Mouse (Mus musculus): ENCODE measurements around the gene Coasy. TPM values are rescaled to one million over a fixed set of nuclear protein-coding genes. Genes with fewer than 3 reads are reported as not detected.

Coasy gene
- polyA plus RNA-seq, 1 experiment from 2014 or later = 44.1 TPM

DNA sequence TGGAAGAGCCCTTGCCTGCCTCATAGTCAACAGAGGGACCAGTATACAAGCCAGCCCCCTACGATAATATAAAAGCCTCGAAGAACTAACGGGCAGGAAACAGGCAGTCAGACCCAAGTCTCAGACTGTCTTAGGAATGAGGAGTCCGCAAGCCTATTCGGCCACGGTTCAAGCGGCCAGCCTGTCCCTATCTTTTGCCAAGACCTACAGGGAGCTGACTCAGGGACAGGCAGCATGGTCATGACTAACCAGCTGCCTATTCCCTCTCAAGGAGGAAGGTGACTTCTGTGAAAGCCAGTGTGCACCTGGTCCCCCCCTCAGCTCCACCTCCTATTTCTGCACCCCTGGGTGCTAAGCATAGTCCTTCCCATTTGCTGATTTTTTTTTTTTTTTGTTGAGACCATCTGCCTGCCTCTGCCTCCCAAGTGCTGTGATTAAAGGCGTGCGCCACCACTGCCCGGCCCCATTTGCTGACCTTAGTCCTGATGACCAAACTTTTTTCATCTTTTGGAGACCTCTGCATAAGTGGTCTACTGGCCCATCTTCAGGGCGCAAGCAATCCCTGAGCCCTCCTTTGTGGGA lies 46.7 kb downstream of the Coasy start:
- Histone ChIP-seq H3K4me3 (no peak overlapping the region), H3K27ac (no peak overlapping the region), H3K4me1 (replicated peaks) (no peaks in the 10 kb centered on the region), H3K4me2 (no peak overlapping the region), H3K9me3 (no peaks in the 10 kb centered on the region), H3K36me3 (peaks cover 32% of the 10 kb centered on the region), H3K9ac (no peak overlapping the region), H3K27me3 (no peaks in the 10 kb centered on the region)
- no peak for ATAC-seq (ENCODE audit: low FRiP score)
- WGBS = 87% methylated on average over 11 of the region's 11 CpGs

DNA sequence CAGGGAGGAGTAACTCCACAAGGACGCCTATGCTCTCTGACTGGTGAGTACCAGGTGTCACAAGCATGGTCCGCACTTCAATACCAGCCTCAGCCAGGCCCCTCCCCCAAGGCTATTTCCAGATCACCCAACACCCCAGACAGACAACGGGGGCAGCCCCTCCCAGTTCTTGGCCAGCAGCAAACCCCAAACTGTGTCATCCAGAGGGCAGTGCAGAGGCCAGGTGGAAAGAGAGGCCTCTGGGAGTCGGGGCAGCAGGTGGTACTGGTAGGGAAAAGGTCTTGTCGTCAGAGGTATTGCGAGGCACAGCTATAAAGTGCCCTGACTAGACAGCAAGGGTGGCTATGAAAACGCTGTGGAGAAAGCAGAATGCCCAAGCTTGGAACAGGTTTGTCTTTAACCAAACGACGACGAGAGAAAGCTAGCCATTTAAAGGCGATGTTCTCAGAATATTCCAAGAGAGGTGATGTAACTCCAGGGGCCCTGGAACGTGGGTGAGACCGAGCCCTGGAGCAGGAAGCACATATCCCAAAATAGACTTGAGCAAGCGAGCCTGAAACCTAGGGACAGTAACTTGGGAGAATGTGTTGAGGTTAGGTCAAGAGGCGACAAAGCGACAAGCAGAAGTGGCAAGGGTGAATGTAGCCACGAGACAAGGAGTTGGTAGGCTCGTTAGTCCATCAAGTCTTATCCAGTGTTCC lies 47.8 kb downstream of the Coasy start:
- Histone ChIP-seq H3K9ac (no peak overlapping the region), H3K4me1 (replicated peaks) (no peaks in the 10 kb centered on the region), H3K4me2 (no peak overlapping the region), H3K27ac (no peak overlapping the region), H3K9me3 (no peaks in the 10 kb centered on the region), H3K27me3 (no peaks in the 10 kb centered on the region), H3K36me3 (peaks cover 23% of the 10 kb centered on the region), H3K4me3 (no peak overlapping the region)
- 53% methylated on average over 18 of the region's 18 CpGs for WGBS
- no peak for ATAC-seq (ENCODE audit: low FRiP score)

DNA sequence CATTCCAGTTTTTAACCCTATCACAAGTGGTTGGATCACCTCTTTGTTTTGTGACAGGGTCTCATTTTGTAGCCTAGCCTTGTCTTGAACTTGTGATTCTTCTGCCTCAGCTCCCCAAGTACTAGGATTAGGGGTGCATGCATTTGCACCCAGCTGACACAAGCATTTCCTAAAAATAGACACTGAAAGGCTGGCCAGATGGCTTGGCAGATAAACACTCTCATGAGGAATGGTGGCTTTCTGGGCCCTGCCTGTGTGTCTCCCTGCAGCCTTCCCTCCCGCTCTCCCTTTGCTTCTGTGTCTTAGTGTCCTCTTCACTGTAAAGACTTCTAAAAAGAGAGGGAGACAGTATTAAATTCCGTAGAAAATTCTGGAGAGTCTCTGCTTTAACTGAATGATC lies 48.8 kb downstream of the Coasy start:
- H3K4me1 ChIP-seq (replicated peaks) = no peaks in the 10 kb centered on the region
- H3K4me3 ChIP-seq = no peak overlapping the region
- H3K4me2 ChIP-seq = no peak overlapping the region
- ATAC-seq (ENCODE audit: low FRiP score) = no peak
- no peak overlapping the region for H3K27ac ChIP-seq
- H3K36me3 ChIP-seq = peaks cover 13% of the 10 kb centered on the region
- H3K9ac ChIP-seq = no peak overlapping the region
- 90% methylated on average over 2 of the region's 2 CpGs for WGBS
- H3K27me3 ChIP-seq = no peaks in the 10 kb centered on the region
- H3K9me3 ChIP-seq = no peaks in the 10 kb centered on the region

DNA sequence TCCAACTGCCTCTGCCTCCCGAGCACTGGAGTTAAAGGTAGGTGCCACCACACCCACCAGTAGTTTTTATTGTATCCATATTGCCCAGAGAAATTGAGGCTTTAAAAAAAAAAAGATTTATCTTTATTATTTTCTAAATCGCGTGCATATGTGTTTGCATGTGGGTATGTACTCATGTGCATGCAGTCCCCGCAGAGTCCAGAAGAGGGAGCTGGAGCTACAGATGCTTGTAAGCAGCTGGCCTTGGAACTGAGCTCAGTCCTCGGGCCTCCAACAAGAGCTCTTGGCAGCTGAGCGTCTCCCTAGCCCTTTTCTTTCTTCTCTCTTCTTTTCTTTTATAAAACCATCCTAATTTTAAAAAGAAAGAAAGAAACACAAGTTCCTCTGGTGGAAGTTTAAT lies 49.3 kb downstream of the Coasy start:
- no peak overlapping the region for H3K27ac ChIP-seq
- no peaks in the 10 kb centered on the region for H3K27me3 ChIP-seq
- 85% methylated on average over 6 of the region's 6 CpGs for WGBS
- no peak overlapping the region for H3K9ac ChIP-seq
- no peak for ATAC-seq (ENCODE audit: low FRiP score)
- peaks cover 8% of the 10 kb centered on the region for H3K36me3 ChIP-seq
- no peaks in the 10 kb centered on the region for H3K9me3 ChIP-seq
- no peak overlapping the region for H3K4me3 ChIP-seq
- H3K4me2 ChIP-seq = no peak overlapping the region
- H3K4me1 ChIP-seq (replicated peaks) = no peaks in the 10 kb centered on the region

DNA sequence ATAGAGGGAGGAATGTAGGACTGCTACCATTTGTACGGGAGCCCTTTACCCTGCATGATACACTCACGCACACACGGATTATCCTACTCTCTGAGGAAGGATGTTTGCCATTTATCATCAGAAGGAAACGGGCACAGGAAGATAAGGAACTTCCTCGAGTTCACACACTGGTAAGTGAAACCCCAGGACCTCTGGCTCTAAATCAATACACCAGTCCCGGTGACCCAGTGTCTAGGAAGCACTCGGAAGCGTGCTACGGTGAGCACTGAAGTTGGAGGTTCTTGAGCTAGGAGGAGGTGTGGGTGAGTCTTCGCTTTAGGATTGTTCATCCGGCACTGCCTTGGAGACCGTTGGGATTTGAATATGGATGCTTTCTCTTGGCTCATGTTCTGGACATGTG lies 50.7 kb downstream of the Coasy start:
- Histone ChIP-seq H3K9me3 (no peaks in the 10 kb centered on the region), H3K27me3 (no peaks in the 10 kb centered on the region), H3K4me1 (replicated peaks) (no peaks in the 10 kb centered on the region), H3K4me3 (no peak overlapping the region), H3K4me2 (no peak overlapping the region), H3K36me3 (no peaks in the 10 kb centered on the region), H3K9ac (no peak overlapping the region), H3K27ac (no peak overlapping the region)
- 84% methylated on average over 12 of the region's 12 CpGs for WGBS
- ATAC-seq (ENCODE audit: low FRiP score) = no peak

DNA sequence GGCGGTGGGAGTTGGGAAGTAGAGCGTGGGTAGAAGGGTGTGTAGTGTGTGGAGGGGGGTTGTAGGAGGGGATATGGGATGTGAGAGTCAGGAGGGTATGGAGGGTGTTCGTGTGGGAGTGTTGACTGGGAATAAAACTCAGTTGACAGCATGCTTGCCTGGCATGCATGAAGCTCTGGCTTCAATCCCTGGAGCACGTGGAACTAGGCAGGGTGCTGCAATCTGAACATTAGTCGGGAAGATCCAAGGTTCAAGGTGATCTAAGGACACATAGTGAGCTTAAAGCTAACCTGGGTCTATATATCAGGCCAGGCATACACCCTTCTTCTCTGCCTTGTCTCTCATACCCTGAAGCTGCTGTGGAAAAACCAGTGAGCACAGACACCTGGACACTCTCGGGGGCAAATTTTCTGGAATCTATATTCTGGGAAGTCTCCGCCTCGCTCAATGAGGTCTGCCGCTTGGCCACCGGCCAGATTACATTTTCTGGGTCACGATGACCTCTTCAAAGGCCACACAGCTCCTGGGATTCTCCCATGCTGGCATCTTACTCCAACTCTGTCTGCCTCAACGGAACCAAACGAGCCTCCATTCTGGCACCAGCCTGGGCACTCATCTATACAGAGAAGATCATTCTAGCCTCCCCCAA lies 52.0 kb downstream of the Coasy start:
- H3K4me1 ChIP-seq (replicated peaks) = peaks cover 7% of the 10 kb centered on the region
- H3K27me3 ChIP-seq = no peaks in the 10 kb centered on the region
- ATAC-seq (ENCODE audit: low FRiP score) = no peak
- no peaks in the 10 kb centered on the region for H3K36me3 ChIP-seq
- 78% methylated on average over 13 of the region's 13 CpGs for WGBS
- H3K27ac ChIP-seq = no peak overlapping the region
- no peak overlapping the region for H3K4me3 ChIP-seq
- H3K4me2 ChIP-seq = no peak overlapping the region
- H3K9ac ChIP-seq = no peak overlapping the region
- no peaks in the 10 kb centered on the region for H3K9me3 ChIP-seq

Other genes starting within 250 kb of the Coasy start
- 14.1 and 15.7 TPM in 2 replicates for gene Stat5b, start 231.8 kb upstream of the Coasy start, polyA plus RNA-seq (2015; fragmentation: Nextera tagmentation; extraction: Ambion mirVana)
- gene Stat5a, start 223.2 kb upstream of the Coasy start, polyA plus RNA-seq (2015; fragmentation: Nextera tagmentation; extraction: Ambion mirVana) = 2.1 and 2.3 TPM in 2 replicates
- gene Stat3, start 143.0 kb upstream of the Coasy start, polyA plus RNA-seq (2015; fragmentation: Nextera tagmentation; extraction: Ambion mirVana) = 51.5 and 53.3 TPM in 2 replicates
- 42.0 and 43.9 TPM in 2 replicates for gene Cavin1, start 111.7 kb upstream of the Coasy start, polyA plus RNA-seq (2015; fragmentation: Nextera tagmentation; extraction: Ambion mirVana)
- gene Atp6v0a1, start 73.1 kb upstream of the Coasy start, polyA plus RNA-seq (2015; fragmentation: Nextera tagmentation; extraction: Ambion mirVana) = 108 and 110 TPM in 2 replicates
- gene Naglu, start 12.6 kb upstream of the Coasy start, polyA plus RNA-seq (2015; fragmentation: Nextera tagmentation; extraction: Ambion mirVana) = 10.7 and 11.3 TPM in 2 replicates
- 0.49 TPM in 1 of 2 replicates, not detected in the other for gene Hsd17b1, start 4.2 kb upstream of the Coasy start, polyA plus RNA-seq (2015; fragmentation: Nextera tagmentation; extraction: Ambion mirVana)
- gene Mlx, start 4.7 kb downstream of the Coasy start, polyA plus RNA-seq (2015; fragmentation: Nextera tagmentation; extraction: Ambion mirVana) = 88.1 and 91.0 TPM in 2 replicates
- gene Psmc3ip, start 12.9 kb downstream of the Coasy start, polyA plus RNA-seq (2015; fragmentation: Nextera tagmentation; extraction: Ambion mirVana) = 23.4 and 26.3 TPM in 2 replicates
- 25.1 and 27.7 TPM in 2 replicates for gene Retreg3, start 37.3 kb downstream of the Coasy start, polyA plus RNA-seq (2015; fragmentation: Nextera tagmentation; extraction: Ambion mirVana)
- gene Tubg1, start 37.4 kb downstream of the Coasy start, polyA plus RNA-seq (2015; fragmentation: Nextera tagmentation; extraction: Ambion mirVana) = 79.6 and 84.0 TPM in 2 replicates
- gene Tubg2, start 73.3 kb downstream of the Coasy start, polyA plus RNA-seq (2015; fragmentation: Nextera tagmentation; extraction: Ambion mirVana) = 34.6 and 38.2 TPM in 2 replicates
- 2.6 and 2.8 TPM in 2 replicates for gene Cntnap1, start 88.0 kb downstream of the Coasy start, polyA plus RNA-seq (2015; fragmentation: Nextera tagmentation; extraction: Ambion mirVana)
- 8.7 and 10.2 TPM in 2 replicates for gene Plekhh3, start 88.8 kb downstream of the Coasy start, polyA plus RNA-seq (2015; fragmentation: Nextera tagmentation; extraction: Ambion mirVana)
- 0.13 and 0.18 TPM in 2 replicates for gene Ccr10, start 92.9 kb downstream of the Coasy start, polyA plus RNA-seq (2015; fragmentation: Nextera tagmentation; extraction: Ambion mirVana)
- 20.4 and 20.7 TPM in 2 replicates for gene Ezh1, start 143.9 kb downstream of the Coasy start, polyA plus RNA-seq (2015; fragmentation: Nextera tagmentation; extraction: Ambion mirVana)
- 84.8 and 94.9 TPM in 2 replicates for gene Ramp2, start 163.5 kb downstream of the Coasy start, polyA plus RNA-seq (2015; fragmentation: Nextera tagmentation; extraction: Ambion mirVana)
- 110 and 115 TPM in 2 replicates for gene Vps25, start 171.1 kb downstream of the Coasy start, polyA plus RNA-seq (2015; fragmentation: Nextera tagmentation; extraction: Ambion mirVana)
- gene Wnk4, start 178.0 kb downstream of the Coasy start, polyA plus RNA-seq (2015; fragmentation: Nextera tagmentation; extraction: Ambion mirVana) = 7.0 and 7.7 TPM in 2 replicates
- 1.3 TPM in 2 replicates for gene Cntd1, start 196.4 kb downstream of the Coasy start, polyA plus RNA-seq (2015; fragmentation: Nextera tagmentation; extraction: Ambion mirVana)
- gene Coa3, start 196.5 kb downstream of the Coasy start, polyA plus RNA-seq (2015; fragmentation: Nextera tagmentation; extraction: Ambion mirVana) = 216 and 226 TPM in 2 replicates
- 166 and 188 TPM in 2 replicates for gene Becn1, start 219.7 kb downstream of the Coasy start, polyA plus RNA-seq (2015; fragmentation: Nextera tagmentation; extraction: Ambion mirVana)
- 118 and 122 TPM in 2 replicates for gene Psme3, start 233.6 kb downstream of the Coasy start, polyA plus RNA-seq (2015; fragmentation: Nextera tagmentation; extraction: Ambion mirVana)
- gene Aoc2, start 242.5 kb downstream of the Coasy start, polyA plus RNA-seq (2015; fragmentation: Nextera tagmentation; extraction: Ambion mirVana) = 1.9 and 2.4 TPM in 2 replicates
- gene Aoc3, start 248.0 kb downstream of the Coasy start, polyA plus RNA-seq (2015; fragmentation: Nextera tagmentation; extraction: Ambion mirVana) = not detected in 2 replicates